Mouse (Mus musculus) stomach, embryonic 16.5 days (tissue): Measurements from ENCODE around the gene Tspan15. TPM values are rescaled to one million over a fixed set of nuclear protein-coding genes. Genes with fewer than 3 reads are reported as not detected.

Source experiments
- ATAC-seq: fragments of 200-750 bp; cut with Nextera tagmentation; 2 replicates; pipeline ENCODE4 v1.8.0; 2017; ENCODE audit warnings: moderate number of reproducible peaks, moderate TSS enrichment; ENCODE audit not compliant: insufficient read depth, low FRiP score
- H3K27ac ChIP-seq: fragments of 300-500 bp; sonication (generic); 2 replicates; pipeline ENCODE4 v1.5.1; 2014; ENCODE audit warnings: low read length
- H3K27me3 ChIP-seq: fragments of 300-500 bp; sonication (generic); 2 replicates; pipeline ENCODE4 v1.6.1; 2014; ENCODE audit warnings: low read length, control low read depth, mixed read lengths; ENCODE audit not compliant: control insufficient read depth, insufficient read depth
- H3K36me3 ChIP-seq: fragments of 300-500 bp; sonication (generic); 2 replicates; pipeline ENCODE4 v1.6.1; 2014; ENCODE audit warnings: low read length; ENCODE audit not compliant: control insufficient read depth, insufficient read depth
- H3K4me1 ChIP-seq: fragments of 300-500 bp; sonication (generic); 2 replicates; pipeline ENCODE4 v1.6.1; 2014; ENCODE audit warnings: low read length, control low read depth, mixed read lengths; ENCODE audit not compliant: control insufficient read depth, insufficient read depth
- H3K4me2 ChIP-seq: fragments of 300-500 bp; sonication (generic); 2 replicates; pipeline ENCODE4 v1.6.1; 2014; ENCODE audit warnings: low read depth, low read length, mixed read lengths
- H3K4me3 ChIP-seq: fragments of 300-500 bp; sonication (generic); replicated peaks from 2 replicates; pipeline ENCODE4 v1.5.1; 2014; ENCODE audit warnings: mild to moderate bottlenecking, low read length
- H3K9ac ChIP-seq: fragments of 300-500 bp; sonication (generic); 2 replicates; pipeline ENCODE4 v1.6.1; 2014; ENCODE audit warnings: low read length
- H3K9me3 ChIP-seq: fragments of 300-500 bp; sonication (generic); replicated peaks from 2 replicates; pipeline ENCODE4 v1.6.1; 2016; ENCODE audit warnings: low read length, control low read depth; ENCODE audit not compliant: control insufficient read depth
- WGBS: fragments of 180-500 bp; shearing (Covaris S2); extraction: QIAGEN DNeasy Blood & Tissue Kit; methylation state at CpG from one replicate; pipeline ENCODE4 v1.1.7; 2014; 5-methylcytosine and 5-hydroxymethylcytosine counted together
- polyA plus RNA-seq: library from polyadenylated mRNA; unstranded; fragments of >200 nt; fragmentation: Nextera tagmentation; extraction: Ambion mirVana; gene quantifications from 2 replicates; pipeline ENCODE4 v1.2.1, GENCODE M21; 2015

The Tspan15 gene
- polyA plus RNA-seq, 1 experiment from 2014 or later: 65.5 TPM

GRCm38 (mm10) chr10:62208241-62208896 lies 22.7 kb downstream of the Tspan15 start:
- Histone ChIP-seq H3K27me3 (no peaks in the 10 kb centered on the region), H3K9ac (no peak overlapping the region; the same call in 1 of the 2 replicates), H3K4me3 (no peak overlapping the region), H3K36me3 (no peaks in the 10 kb centered on the region), H3K9me3 (no peaks in the 10 kb centered on the region), H3K4me2 (no peak overlapping the region), H3K4me1 (peaks cover 21% of the 10 kb centered on the region), H3K27ac (peak overlapping the region; percentile 57; the same call in 1 of the 2 replicates)
- peak; percentile 77; the same call in 1 of the 2 replicates for ATAC-seq
- WGBS: 27% methylated on average over 10 of the region's 10 CpGs

GRCm38 (mm10) chr10:62202574-62202973 lies 28.5 kb downstream of the Tspan15 start:
- no peak overlapping the region for H3K4me3 ChIP-seq
- ATAC-seq: no peak
- H3K27ac ChIP-seq: no peak overlapping the region
- 74% methylated on average over 6 of the region's 6 CpGs for WGBS
- H3K9me3 ChIP-seq: no peaks in the 10 kb centered on the region
- no peak overlapping the region for H3K4me2 ChIP-seq
- no peaks in the 10 kb centered on the region for H3K27me3 ChIP-seq
- H3K9ac ChIP-seq: no peak overlapping the region
- H3K36me3 ChIP-seq: 0 out of 2 replicates have a peak, but pooled peaks cover 3% of the 10 kb centered on the region
- no peaks in the 10 kb centered on the region for H3K4me1 ChIP-seq

GRCm38 (mm10) chr10:62198891-62199290 lies 32.2 kb downstream of the Tspan15 start:
- 0 out of 2 replicates have a peak, but pooled peaks cover 3% of the 10 kb centered on the region for H3K36me3 ChIP-seq
- ATAC-seq: no peak
- no peak overlapping the region for H3K4me2 ChIP-seq
- no peaks in the 10 kb centered on the region for H3K9me3 ChIP-seq
- H3K4me1 ChIP-seq: no peaks in the 10 kb centered on the region
- no peak overlapping the region for H3K9ac ChIP-seq
- H3K27ac ChIP-seq: no peak overlapping the region
- 68% methylated on average over 1 of the region's 1 CpGs for WGBS
- H3K27me3 ChIP-seq: no peaks in the 10 kb centered on the region
- no peak overlapping the region for H3K4me3 ChIP-seq

- 0 out of 2 replicates have a peak, but pooled peaks cover 3% of the 10 kb centered on the region for H3K36me3 ChIP-seq
- H3K9ac ChIP-seq: no peak overlapping the region
- H3K9me3 ChIP-seq: no peaks in the 10 kb centered on the region
- H3K27me3 ChIP-seq: no peaks in the 10 kb centered on the region
- H3K4me3 ChIP-seq: no peak overlapping the region
- no peak for ATAC-seq
- WGBS: 71% methylated on average over 4 of the region's 4 CpGs
- H3K4me2 ChIP-seq: no peak overlapping the region
- no peak overlapping the region for H3K27ac ChIP-seq
- H3K4me1 ChIP-seq: 0 out of 2 replicates have a peak, but pooled peaks cover 6% of the 10 kb centered on the region
Measured at GRCm38 (mm10) chr10:62197403-62197802, 33.6 kb downstream of the Tspan15 start.

GRCm38 (mm10) chr10:62195376-62195775 lies 35.7 kb downstream of the Tspan15 start:
- no peak for ATAC-seq
- no peaks in the 10 kb centered on the region for H3K36me3 ChIP-seq
- H3K4me2 ChIP-seq: no peak overlapping the region
- no peak overlapping the region; the same call in 1 of the 2 replicates for H3K27ac ChIP-seq
- 62% methylated on average over 7 of the region's 7 CpGs for WGBS
- H3K27me3 ChIP-seq: no peaks in the 10 kb centered on the region
- H3K9me3 ChIP-seq: no peaks in the 10 kb centered on the region
- H3K4me1 ChIP-seq: 0 out of 2 replicates have a peak, but pooled peaks cover 6% of the 10 kb centered on the region
- no peak overlapping the region for H3K9ac ChIP-seq
- H3K4me3 ChIP-seq: no peak overlapping the region

GRCm38 (mm10) chr10:62194946-62195345 lies 36.1 kb downstream of the Tspan15 start:
- Histone ChIP-seq H3K27ac (no peak overlapping the region; the same call in 1 of the 2 replicates), H3K36me3 (no peaks in the 10 kb centered on the region), H3K27me3 (no peaks in the 10 kb centered on the region), H3K9me3 (no peaks in the 10 kb centered on the region), H3K9ac (no peak overlapping the region), H3K4me2 (no peak overlapping the region), H3K4me3 (no peak overlapping the region), H3K4me1 (0 out of 2 replicates have a peak, but pooled peaks cover 6% of the 10 kb centered on the region)
- 52% methylated on average over 6 of the region's 6 CpGs for WGBS
- ATAC-seq: no peak

- 0 out of 2 replicates have a peak, but pooled peaks cover 6% of the 10 kb centered on the region for H3K4me1 ChIP-seq
- H3K9ac ChIP-seq: no peak overlapping the region
- peak; percentile 31 for ATAC-seq
- WGBS: 73% methylated on average over 5 of the region's 5 CpGs
- no peak overlapping the region for H3K4me3 ChIP-seq
- H3K27me3 ChIP-seq: no peaks in the 10 kb centered on the region
- H3K36me3 ChIP-seq: no peaks in the 10 kb centered on the region
- no peaks in the 10 kb centered on the region for H3K9me3 ChIP-seq
- H3K27ac ChIP-seq: no peak overlapping the region
- H3K4me2 ChIP-seq: no peak overlapping the region
Measured at GRCm38 (mm10) chr10:62194461-62194860, 36.6 kb downstream of the Tspan15 start.

GRCm38 (mm10) chr10:62194043-62194442 lies 37.0 kb downstream of the Tspan15 start:
- H3K27me3 ChIP-seq: no peaks in the 10 kb centered on the region
- H3K4me2 ChIP-seq: no peak overlapping the region
- H3K9ac ChIP-seq: no peak overlapping the region
- 86% methylated on average over 6 of the region's 6 CpGs for WGBS
- H3K36me3 ChIP-seq: no peaks in the 10 kb centered on the region
- H3K4me1 ChIP-seq: 0 out of 2 replicates have a peak, but pooled peaks cover 6% of the 10 kb centered on the region
- no peak for ATAC-seq
- peak overlapping the region; percentile 8; the same call in 1 of the 2 replicates for H3K27ac ChIP-seq
- no peak overlapping the region for H3K4me3 ChIP-seq
- H3K9me3 ChIP-seq: no peaks in the 10 kb centered on the region

- no peaks in the 10 kb centered on the region for H3K27me3 ChIP-seq
- peak; percentile 37; the same call in 1 of the 2 replicates for ATAC-seq
- H3K9me3 ChIP-seq: no peaks in the 10 kb centered on the region
- WGBS: 52% methylated on average over 9 of the region's 9 CpGs
- no peaks in the 10 kb centered on the region for H3K36me3 ChIP-seq
- no peak overlapping the region for H3K4me2 ChIP-seq
- H3K4me1 ChIP-seq: 0 out of 2 replicates have a peak, but pooled peaks cover 6% of the 10 kb centered on the region
- H3K27ac ChIP-seq: peak overlapping the region; percentile 8; the same call in 1 of the 2 replicates
- H3K4me3 ChIP-seq: no peak overlapping the region
- H3K9ac ChIP-seq: no peak overlapping the region; the same call in 1 of the 2 replicates
Measured at GRCm38 (mm10) chr10:62192701-62193157, 38.3 kb downstream of the Tspan15 start.
